Mouse (Mus musculus) telencephalon, adult 2 months (tissue): ENCODE measurements around the gene Fau.
A peak's percentile ranks its signal among the peaks of the same experiment; 100 is the strongest.
"Not testable (repeated sequence)": the region's sequence is repeated elsewhere in the genome, so short reads cannot be mapped to it uniquely, and the experiment has no call there.

Experiments
- DNase-seq: peaks from one replicate; pipeline ENCODE4 v3.0.0-alpha.2; 2011; ENCODE audit warnings: low read depth, low spot score

Fau gene

DNA sequence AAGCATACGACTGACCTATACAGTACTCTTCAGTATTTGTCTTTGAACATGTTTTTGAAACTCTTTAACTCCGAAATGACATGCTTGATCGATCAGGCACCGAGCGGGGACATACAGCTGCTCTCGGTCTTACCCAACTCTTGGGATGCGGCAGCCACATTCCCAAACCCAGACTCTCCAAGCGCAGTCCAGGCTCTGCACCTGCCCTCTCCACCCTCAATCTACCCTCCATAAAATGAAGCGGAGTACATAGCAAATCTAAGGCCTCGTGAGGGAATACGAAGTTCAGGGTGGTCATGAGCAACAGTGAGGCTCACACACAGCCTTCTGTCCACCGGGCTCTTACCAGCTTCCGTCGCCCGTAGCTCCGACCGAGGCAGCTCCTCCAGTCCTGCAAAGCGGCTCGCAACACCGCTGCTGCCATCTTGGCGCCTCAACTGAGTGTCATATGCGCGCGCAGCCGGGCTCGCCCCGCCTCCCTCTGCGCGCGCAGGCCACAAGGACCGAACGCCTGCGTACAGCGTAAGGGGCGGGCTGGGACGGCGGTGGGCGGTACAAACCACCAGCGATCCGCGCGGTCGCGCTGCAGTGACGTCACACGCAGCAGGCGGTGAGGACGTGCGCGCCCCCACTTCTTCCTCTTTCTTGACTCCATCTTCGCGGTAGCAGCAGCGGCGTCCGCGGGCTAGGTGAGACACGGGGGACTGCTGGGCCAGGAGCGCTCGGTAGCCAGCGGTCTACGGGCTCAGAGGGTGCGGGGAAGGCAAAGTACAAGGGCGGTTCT is at the start of gene Fau, which contains the start of gene Mrpl49:
Fau (plus strand) TSS at position 532 of the 784 bp plus-strand sequence.
Mrpl49 (minus strand) TSS at position 473 of the 784 bp plus-strand sequence.
- peak; percentile 97 for DNase-seq

DNA sequence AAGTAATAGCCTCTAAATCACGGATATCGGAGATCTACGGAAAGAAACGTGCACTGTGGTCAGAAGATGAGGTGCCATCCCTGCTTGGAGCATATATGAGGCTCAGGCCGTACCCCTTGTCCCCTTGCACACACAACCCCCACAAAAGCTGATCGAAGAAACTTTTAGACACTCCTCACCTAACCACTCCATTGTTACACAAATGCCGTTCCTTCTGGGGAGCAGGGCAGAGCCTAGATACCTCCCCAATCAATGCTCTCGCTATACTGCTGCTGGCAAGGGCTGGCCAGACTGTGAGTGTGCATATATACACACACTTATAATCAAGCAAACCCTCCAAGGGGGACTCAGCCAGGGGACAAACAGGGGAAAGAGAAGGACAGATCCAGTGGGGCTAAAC is 48.5 kb upstream of the Fau start:
- DNase-seq = no peak

DNA sequence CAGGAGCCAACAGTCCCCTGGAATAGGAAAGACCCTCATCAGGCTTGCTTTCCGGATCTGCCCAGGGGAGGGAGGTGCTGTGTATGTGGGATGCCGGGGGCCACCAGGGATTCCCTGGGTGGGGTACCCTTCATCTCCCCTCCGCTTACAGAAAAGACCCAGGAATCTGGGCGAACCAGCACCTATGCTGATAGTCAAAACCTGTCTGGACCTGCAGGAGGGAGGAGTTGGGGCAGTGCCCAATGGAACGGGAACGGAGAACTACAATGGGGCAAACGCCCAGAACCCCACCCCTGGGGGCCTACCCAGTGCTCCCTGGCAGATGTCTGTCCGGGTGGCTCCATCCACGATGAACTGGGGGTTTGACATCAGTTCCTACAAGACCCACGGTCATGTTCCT is 44.0 kb upstream of the Fau start:
- no peak for DNase-seq

DNA sequence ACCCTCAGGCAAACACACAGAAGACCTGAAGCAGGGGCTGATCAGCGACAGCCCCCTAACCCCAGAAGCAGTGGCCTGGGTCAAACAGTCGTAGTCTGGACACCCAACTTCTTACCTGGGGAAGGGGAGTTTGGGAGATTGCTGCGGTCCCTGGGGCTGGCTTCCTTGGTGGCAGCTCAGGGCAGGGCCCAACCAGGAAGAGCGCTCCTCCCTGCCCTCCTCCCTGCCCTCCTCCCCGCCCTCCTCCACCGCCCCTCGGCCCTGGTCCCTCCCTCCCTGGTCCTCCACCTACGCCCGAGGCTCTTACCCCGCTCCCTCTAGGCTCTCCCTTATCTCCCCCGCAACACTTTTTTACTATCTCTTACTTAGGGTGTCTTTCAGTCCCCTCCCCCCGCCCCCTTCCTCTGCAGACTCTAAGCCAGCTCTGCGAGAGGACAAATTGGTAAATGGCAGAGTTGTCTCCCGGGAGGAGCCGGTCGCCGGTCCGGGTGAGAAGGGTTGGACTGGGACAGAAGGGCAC is 42.6 kb upstream of the Fau start:
- no peak for DNase-seq

DNA sequence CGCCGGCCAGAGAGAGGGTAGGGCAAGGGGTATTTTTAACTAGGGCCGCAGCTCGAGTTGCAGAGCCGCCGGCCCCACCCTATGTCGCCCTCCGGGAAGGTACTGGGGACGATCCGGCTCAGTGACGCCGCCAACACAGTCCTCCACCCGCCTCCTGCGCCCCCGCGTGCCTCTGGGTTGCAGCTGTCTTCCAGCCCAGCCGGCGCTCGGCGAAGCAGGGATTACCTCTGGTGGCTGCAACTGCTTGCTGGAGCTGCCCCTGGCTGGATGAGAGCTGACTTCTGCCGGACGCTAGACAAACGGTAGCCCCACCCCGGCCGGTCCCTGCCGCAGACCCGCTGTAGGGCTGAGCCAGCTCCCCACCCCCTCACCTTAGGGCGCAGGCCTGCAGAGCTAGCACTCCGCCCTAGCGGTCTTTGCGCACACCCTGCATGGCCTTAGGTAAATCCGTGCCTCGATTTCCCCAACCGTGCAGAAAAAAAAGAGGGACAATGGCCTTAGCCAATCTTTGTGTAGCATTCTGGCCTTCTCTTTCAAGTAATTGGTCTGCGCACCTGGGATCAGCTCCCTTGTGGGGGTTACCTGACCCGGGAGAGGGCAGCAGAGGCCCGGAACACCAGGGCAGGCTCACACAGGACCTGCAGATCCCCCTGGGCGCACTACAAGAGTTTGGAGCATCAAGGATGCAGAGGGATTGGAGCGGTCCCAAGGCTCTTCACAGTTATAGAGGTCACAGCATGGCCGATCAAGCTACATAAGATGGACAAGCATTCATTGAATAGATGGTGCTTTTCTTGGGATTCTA is 41.9 kb upstream of the Fau start, which contains the start of gene Capn1:
Capn1 (minus strand) TSS at position 387 of the 805 bp plus-strand sequence.
- DNase-seq = no peak

DNA sequence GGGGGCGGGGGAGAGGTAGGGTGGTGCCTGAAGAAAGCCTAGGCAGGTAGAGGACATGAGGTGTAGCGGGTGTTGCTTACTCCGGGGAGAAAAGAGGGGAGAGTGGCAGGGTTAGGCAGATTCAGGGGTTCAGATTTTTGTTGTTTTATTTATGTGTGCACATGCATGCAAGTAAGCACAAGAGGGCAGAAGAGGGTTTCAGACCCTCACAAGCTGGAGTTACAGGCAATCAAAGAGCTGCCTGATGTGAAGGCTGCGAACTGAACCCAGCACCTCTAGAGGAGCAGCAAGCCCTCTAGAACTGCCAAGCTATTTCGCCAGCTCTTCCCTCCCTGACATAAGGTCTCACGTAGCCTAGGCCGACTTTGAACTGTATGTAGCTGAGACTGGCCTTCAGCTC is 41.1 kb upstream of the Fau start:
- no peak for DNase-seq

DNA sequence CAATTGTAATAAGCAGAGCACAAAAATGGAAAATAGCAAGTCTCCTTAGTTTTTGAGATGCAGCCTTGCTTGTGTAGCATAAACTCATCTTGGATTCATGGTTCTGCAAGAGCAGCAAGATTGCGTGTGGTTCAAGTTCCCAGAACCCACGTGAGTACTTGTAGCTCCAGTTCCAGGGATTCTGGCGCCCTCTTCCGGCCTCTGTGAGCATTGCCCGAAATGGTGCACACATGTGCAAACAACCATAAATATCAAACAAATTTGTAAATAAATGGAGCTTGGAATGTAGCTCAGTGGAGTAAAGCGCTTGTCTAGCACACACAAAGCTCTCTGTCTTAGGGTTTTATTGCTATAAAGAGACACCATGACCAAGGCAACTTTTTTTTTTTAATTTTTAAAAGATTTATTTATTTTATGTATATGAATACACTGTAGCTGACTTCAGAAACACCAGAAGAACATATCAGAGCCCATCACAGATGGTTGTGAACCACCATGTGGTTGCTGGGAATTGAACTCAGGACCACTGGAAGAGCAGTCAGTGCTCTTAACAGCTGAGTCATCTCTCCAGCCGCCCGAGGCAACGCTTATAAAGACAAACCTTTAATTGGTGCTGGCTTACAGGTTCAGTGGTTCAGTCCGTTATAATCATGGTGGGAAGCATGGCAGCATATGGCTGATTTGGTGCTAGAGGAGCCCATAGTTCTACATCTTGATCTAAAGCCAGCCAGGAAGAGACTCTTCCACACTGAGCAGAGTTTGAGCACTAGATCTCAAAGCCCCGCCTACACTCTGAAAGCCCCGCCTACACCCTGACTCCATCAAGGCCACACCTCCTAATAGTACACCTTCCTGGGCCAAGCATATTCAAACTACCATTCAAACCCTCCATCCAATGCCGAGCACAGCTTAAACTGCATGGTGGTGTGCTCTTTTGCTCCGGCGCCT is 39.2 kb upstream of the Fau start:
- DNase-seq = peak; percentile 72

DNA sequence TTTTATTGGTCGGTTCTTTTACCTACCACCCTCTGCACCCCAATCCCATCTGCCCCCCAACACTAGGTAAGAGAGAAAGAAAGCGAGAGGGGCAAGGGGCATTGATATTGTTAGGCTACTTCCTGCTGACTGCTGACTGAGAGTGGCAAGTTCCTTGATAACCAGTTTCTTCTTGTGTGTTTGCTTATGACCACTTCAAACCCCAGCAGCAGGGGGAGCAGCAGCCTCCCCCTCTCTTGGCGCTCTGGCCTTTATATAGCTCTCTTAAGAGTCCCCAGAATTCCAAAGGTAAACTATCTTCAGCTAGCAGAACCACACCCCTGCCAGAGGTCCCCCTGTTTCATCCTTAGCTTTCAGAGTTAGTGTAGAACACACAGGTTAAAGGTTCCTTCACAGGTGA is 37.4 kb upstream of the Fau start:
- no peak for DNase-seq

DNA sequence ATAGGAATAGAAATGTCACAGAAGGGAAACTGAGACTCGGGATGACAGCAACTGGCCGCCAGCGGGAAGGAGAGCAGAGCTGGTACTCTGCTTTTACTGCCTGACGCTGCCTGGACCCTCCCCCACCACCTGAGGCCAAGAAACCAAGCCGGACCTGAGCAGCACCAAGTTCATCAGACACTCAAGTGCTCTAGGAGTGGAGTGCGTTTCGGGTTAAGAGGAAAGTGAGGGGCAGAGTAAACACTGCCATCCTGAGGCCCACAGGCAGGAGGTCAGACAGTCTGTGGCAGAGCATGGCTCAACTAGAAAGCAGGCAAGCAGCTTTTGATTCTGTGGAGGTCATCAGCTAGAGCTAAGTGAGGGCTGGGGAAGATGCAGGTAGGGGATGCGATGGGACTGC is 34.6 kb upstream of the Fau start:
- DNase-seq = no peak

DNA sequence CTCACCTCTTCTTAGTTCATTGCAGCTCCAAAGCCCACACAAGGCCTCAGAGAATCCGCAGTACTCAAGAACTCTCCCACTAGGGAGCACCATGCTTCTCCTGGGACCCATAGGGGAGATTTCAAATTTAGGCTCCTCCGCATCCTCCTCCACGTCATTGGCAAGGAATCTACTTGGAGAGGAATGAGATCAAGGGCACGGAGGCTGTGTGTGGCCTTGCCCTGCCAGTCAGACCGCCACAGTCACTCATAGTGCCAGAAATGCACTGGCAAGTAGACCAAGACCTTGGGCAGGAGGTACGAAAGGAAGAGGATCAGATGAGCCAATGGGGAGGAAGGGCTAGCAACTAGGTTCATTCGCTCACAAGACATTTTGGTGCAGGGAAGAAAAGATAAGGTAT is 33.7 kb upstream of the Fau start:
- DNase-seq = no peak

DNA sequence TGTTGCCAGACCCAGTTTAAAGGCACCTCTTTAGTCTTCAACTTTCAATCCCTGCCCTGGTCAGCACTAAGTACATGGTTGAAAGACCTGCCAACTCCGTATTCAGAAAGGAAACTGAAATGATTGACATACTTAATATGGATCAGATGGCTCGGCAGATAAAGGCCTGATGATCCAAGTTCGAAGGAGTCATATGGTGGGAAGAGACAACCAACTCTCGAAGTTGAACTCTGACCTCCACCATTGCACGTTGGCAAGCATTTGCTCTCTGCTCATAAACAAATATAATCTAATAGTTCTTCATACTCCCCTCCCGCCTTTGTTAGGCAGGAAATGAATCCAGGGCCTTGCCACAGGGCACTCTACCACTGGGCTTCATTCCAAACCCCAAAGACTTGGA is 28.7 kb upstream of the Fau start:
- DNase-seq = no peak

DNA sequence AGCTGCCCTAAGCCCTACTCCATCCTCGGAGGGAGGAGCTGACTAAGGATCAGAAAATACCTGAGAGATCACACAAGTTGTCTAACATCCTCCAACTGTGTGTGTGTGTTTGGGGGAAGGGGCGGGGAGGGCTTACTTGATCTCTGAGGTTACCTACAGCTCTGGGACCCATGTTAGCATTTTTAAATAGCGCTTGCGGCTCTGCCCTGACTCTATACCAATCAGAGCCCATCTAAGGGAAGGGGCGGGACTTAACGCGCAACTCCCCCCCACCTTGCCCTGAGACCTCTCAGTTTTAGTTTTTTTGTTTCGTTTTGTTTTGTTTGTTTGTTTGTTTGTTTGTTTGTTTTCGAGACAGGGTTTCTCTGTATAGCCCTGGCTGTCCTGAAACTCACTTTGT is 28.2 kb upstream of the Fau start:
- no peak for DNase-seq

DNA sequence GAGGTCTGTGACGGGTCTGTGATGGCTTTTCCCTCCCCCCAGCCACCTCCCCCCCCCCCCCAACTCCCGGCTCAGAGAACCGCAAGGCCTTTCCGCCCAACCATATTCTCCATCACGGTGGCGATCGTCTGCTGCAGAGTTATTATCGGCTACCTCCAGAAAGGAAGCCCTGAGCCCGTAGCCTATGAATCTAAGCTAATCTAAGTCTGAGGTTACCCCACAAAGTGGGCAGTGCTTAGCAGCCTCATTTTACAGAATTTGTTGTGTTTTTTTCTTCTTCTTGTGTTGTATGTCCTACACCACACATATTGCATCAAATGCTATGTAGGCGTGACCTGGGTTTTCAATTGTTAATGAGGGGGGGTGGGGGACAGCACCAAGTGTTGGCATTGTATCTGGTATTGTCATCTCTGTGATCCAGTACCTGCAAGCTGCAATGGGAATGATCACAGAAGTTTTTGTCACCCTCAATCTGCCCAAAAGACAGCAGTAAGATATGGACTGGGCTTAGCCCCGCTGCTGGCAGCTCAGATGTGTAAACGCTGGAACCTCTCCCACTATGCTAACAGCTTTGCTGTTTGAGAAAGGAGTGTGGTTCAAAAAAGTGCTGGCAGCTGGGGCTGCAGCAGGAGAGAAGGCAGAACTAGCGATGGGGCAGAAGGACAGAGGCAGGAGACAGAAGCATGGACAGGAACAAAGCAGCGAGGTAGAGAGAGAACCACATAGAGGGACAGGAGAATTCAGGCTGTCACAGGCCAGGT is 26.9 kb upstream of the Fau start:
- DNase-seq = no peak

DNA sequence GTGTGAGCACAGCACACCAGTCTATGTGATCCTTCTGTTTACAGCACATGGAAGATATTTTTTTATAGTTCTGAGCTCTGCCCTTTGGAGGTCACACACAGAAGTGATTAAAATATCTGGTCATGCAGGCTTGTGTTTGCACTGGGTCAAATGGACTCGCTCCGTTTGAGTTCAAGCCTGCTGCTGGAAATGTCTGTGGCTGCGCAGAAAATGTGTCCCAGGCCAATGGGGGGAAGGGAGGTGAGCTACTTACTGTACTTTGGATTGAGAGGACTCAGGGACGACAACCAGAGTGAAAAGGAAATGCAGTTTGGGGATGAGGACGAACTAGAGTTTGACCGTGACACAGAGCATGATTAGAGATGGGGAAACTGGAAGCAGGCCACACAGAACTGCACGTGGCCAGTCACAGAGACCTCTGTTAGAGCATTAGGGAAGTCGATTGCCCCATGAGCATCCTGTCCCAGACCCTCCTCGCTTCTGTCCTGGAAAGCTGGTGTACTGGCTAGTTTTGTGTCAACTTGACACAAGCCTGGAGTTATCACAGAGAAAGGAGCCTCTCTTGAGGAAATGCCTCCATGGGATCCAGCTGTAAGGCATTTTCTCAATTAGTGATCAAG is 21.6 kb upstream of the Fau start:
- no peak for DNase-seq

DNA sequence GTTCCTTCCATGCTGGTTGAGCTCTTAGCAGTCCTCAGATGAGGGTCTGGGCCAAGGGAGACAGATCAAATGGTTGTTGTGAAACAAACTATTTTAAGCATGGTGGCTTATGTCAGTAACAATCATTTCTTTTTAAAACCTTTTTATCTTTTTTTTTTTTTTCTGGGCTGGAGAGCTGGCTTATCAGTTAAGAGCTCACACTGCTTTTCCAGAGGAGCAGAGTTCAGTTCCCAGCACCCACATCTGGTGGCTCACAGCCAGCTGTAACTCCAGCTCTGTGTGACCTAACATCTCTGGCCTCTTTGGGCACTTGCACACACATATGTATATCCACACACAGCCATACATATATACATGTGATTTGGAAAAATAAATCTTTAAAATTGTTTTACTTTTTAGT is 19.9 kb upstream of the Fau start:
- DNase-seq = no peak

DNA sequence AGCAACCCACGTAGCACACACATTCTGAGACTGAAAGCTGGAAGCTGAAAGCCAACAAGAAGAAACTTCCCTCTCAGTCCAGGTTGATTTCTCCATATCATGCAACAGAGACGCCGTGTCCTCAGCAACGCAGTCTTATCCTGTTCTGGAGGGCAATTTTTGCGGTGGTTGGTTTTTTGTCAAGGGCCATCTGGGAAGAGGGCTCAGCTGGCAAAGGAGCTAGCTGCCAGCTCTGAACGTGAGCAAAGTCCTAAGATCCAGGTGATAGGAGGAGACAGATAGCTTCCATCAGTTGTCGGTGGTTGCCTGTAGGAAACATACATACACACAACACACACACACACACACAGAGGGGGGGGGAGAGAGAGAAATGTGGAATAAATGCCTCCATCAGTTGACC is 19.3 kb upstream of the Fau start:
- no peak for DNase-seq

DNA sequence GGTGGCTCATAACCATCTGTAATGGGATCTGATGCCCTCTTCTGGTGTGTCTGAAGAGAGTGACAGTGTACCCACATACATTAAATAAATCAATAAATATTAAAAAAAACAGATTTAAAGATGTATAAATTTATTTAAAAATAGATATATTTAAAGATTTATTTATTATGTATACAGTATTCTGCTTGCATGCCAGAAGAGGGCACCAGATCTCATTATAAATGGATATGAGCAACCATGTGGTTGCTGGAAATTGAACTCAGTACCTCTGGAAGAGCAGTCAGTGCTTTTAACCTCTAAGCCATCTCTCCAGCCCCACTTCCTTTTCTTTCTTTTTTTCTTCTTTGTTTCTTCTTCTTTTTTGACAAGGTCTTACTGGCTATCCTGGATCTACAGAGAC is 17.6 kb upstream of the Fau start:
- no peak for DNase-seq

DNA sequence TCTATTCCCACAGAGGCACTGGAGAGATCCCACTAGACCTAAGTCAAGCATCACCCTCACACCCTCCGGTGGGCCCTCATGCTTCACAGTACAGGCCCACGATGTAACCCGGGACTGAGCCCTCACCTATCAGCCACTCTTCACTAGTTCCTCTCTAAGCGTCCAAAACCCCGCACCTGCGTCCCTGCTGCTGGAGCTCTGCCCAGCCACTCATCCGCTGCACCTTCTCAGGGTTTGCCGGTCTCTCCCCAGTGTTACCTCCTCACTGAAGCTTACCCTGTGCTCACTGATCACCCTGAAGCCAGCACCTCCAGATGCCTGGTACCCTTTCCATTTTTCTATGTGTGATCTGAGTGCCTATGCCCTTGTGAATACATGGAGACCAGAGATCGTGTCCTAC is 15.4 kb upstream of the Fau start:
- DNase-seq = no peak

DNA sequence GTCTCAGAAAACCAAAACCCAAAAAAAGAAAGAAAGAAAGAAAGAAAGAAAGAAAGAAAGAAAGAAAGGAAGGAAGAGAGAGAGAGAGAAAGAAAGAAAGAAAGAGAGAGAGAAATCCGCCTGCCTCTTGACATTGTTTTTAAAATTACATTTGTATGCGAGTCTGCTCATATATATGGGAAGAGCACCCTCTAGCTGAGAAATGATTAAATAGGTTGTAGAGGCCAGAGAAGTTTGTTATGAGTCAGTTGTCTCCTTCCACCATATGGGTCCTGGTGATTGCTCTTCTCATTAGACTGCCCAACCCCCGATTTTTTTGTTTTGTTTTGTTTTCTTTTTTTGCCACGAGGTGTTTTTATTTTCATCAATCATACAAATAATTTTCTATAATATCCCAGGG is 13.5 kb upstream of the Fau start:
- not testable (repeated sequence) for DNase-seq
